Mouse (Mus musculus): Measurements from ENCODE around the gene Olfr599. TPM values are rescaled to one million over a fixed set of nuclear protein-coding genes. Genes with fewer than 3 reads are reported as not detected.

The Olfr599 gene
- not detected for polyA plus RNA-seq (2014; fragmentation: Illumina TruSeq; extraction: RNeasy Lipid Tissue Mini Kit (QIAGEN cat#74804); ENCODE audit: low read depth, low replicate concordance)

GRCm38 (mm10) chr7:103335617-103336016 is at the start of gene Olfr599:
Olfr599 (plus strand) TSS chr7:103335917.

GRCm38 (mm10) chr7:103305348-103305747 is 30.4 kb upstream of the Olfr599 start, which contains the start of gene Olfr596:
Olfr596 (plus strand) TSS chr7:103305648.

GRCm38 (mm10) chr7:103316015-103316414 is 19.7 kb upstream of the Olfr599 start, which contains the start of gene Olfr597:
Olfr597 (plus strand) TSS chr7:103316315.

GRCm38 (mm10) chr7:103323268-103323667 is 12.4 kb upstream of the Olfr599 start, which contains the start of gene Olfr598:
Olfr598 (plus strand) TSS chr7:103323568.

GRCm38 (mm10) chr7:103349569-103349968 is 13.9 kb downstream of the Olfr599 start, which contains the start of gene Olfr600:
Olfr600 (minus strand) TSS chr7:103349669.

GRCm38 (mm10) chr7:103362555-103362954 is 26.8 kb downstream of the Olfr599 start, which contains the start of gene Olfr601:
Olfr601 (minus strand) TSS chr7:103362655.

GRCm38 (mm10) chr7:103386077-103386476 is 50.4 kb downstream of the Olfr599 start, which contains the start of gene Olfr603:
Olfr603 (minus strand) TSS chr7:103386177.

Other genes with a start within 250 kb of the Olfr599 start
- gene Olfr585, start 238.2 kb upstream of the Olfr599 start, polyA plus RNA-seq (2014; fragmentation: Illumina TruSeq; extraction: RNeasy Lipid Tissue Mini Kit (QIAGEN cat#74804); ENCODE audit: low read depth, low replicate concordance): not detected
- not detected for gene Olfr586, start 210.3 kb upstream of the Olfr599 start, polyA plus RNA-seq (2014; fragmentation: Illumina TruSeq; extraction: RNeasy Lipid Tissue Mini Kit (QIAGEN cat#74804); ENCODE audit: low read depth, low replicate concordance)
- not detected for gene Olfr588-ps1, start 195.0 kb upstream of the Olfr599 start, polyA plus RNA-seq (2014; fragmentation: Illumina TruSeq; extraction: RNeasy Lipid Tissue Mini Kit (QIAGEN cat#74804); ENCODE audit: low read depth, low replicate concordance)
- gene Olfr589, start 179.6 kb upstream of the Olfr599 start, polyA plus RNA-seq (2014; fragmentation: Illumina TruSeq; extraction: RNeasy Lipid Tissue Mini Kit (QIAGEN cat#74804); ENCODE audit: low read depth, low replicate concordance): not detected
- not detected for gene Olfr591, start 157.6 kb upstream of the Olfr599 start, polyA plus RNA-seq (2014; fragmentation: Illumina TruSeq; extraction: RNeasy Lipid Tissue Mini Kit (QIAGEN cat#74804); ENCODE audit: low read depth, low replicate concordance)
- not detected for gene Olfr592, start 151.1 kb upstream of the Olfr599 start, polyA plus RNA-seq (2014; fragmentation: Illumina TruSeq; extraction: RNeasy Lipid Tissue Mini Kit (QIAGEN cat#74804); ENCODE audit: low read depth, low replicate concordance)
- gene Olfr593, start 124.1 kb upstream of the Olfr599 start, polyA plus RNA-seq (2014; fragmentation: Illumina TruSeq; extraction: RNeasy Lipid Tissue Mini Kit (QIAGEN cat#74804); ENCODE audit: low read depth, low replicate concordance): not detected
- not detected for gene Olfr594, start 118.9 kb upstream of the Olfr599 start, polyA plus RNA-seq (2014; fragmentation: Illumina TruSeq; extraction: RNeasy Lipid Tissue Mini Kit (QIAGEN cat#74804); ENCODE audit: low read depth, low replicate concordance)
- gene Usp17ld, start 83.4 kb upstream of the Olfr599 start, polyA plus RNA-seq (2014; fragmentation: Illumina TruSeq; extraction: RNeasy Lipid Tissue Mini Kit (QIAGEN cat#74804); ENCODE audit: low read depth, low replicate concordance): not detected
- gene Olfr596, start 30.3 kb upstream of the Olfr599 start, polyA plus RNA-seq (2014; fragmentation: Illumina TruSeq; extraction: RNeasy Lipid Tissue Mini Kit (QIAGEN cat#74804); ENCODE audit: low read depth, low replicate concordance): not detected
- gene Olfr597, start 19.6 kb upstream of the Olfr599 start, polyA plus RNA-seq (2014; fragmentation: Illumina TruSeq; extraction: RNeasy Lipid Tissue Mini Kit (QIAGEN cat#74804); ENCODE audit: low read depth, low replicate concordance): not detected
- not detected for gene Olfr598, start 12.3 kb upstream of the Olfr599 start, polyA plus RNA-seq (2014; fragmentation: Illumina TruSeq; extraction: RNeasy Lipid Tissue Mini Kit (QIAGEN cat#74804); ENCODE audit: low read depth, low replicate concordance)
- not detected for gene Olfr600, start 13.8 kb downstream of the Olfr599 start, polyA plus RNA-seq (2014; fragmentation: Illumina TruSeq; extraction: RNeasy Lipid Tissue Mini Kit (QIAGEN cat#74804); ENCODE audit: low read depth, low replicate concordance)
- not detected for gene Olfr601, start 26.7 kb downstream of the Olfr599 start, polyA plus RNA-seq (2014; fragmentation: Illumina TruSeq; extraction: RNeasy Lipid Tissue Mini Kit (QIAGEN cat#74804); ENCODE audit: low read depth, low replicate concordance)
- gene Olfr603, start 50.3 kb downstream of the Olfr599 start, polyA plus RNA-seq (2014; fragmentation: Illumina TruSeq; extraction: RNeasy Lipid Tissue Mini Kit (QIAGEN cat#74804); ENCODE audit: low read depth, low replicate concordance): not detected
- gene Usp17lc, start 79.2 kb downstream of the Olfr599 start, polyA plus RNA-seq (2014; fragmentation: Illumina TruSeq; extraction: RNeasy Lipid Tissue Mini Kit (QIAGEN cat#74804); ENCODE audit: low read depth, low replicate concordance): not detected
- not detected for gene Olfr605, start 109.5 kb downstream of the Olfr599 start, polyA plus RNA-seq (2014; fragmentation: Illumina TruSeq; extraction: RNeasy Lipid Tissue Mini Kit (QIAGEN cat#74804); ENCODE audit: low read depth, low replicate concordance)
- not detected for gene Olfr606, start 113.1 kb downstream of the Olfr599 start, polyA plus RNA-seq (2014; fragmentation: Illumina TruSeq; extraction: RNeasy Lipid Tissue Mini Kit (QIAGEN cat#74804); ENCODE audit: low read depth, low replicate concordance)
- gene Olfr607, start 128.2 kb downstream of the Olfr599 start, polyA plus RNA-seq (2014; fragmentation: Illumina TruSeq; extraction: RNeasy Lipid Tissue Mini Kit (QIAGEN cat#74804); ENCODE audit: low read depth, low replicate concordance): not detected
- gene Olfr608, start 134.0 kb downstream of the Olfr599 start, polyA plus RNA-seq (2014; fragmentation: Illumina TruSeq; extraction: RNeasy Lipid Tissue Mini Kit (QIAGEN cat#74804); ENCODE audit: low read depth, low replicate concordance): not detected
- not detected for gene Olfr609, start 162.1 kb downstream of the Olfr599 start, polyA plus RNA-seq (2014; fragmentation: Illumina TruSeq; extraction: RNeasy Lipid Tissue Mini Kit (QIAGEN cat#74804); ENCODE audit: low read depth, low replicate concordance)
- gene Olfr610, start 176.2 kb downstream of the Olfr599 start, polyA plus RNA-seq (2014; fragmentation: Illumina TruSeq; extraction: RNeasy Lipid Tissue Mini Kit (QIAGEN cat#74804); ENCODE audit: low read depth, low replicate concordance): not detected
- not detected for gene Olfr611, start 184.9 kb downstream of the Olfr599 start, polyA plus RNA-seq (2014; fragmentation: Illumina TruSeq; extraction: RNeasy Lipid Tissue Mini Kit (QIAGEN cat#74804); ENCODE audit: low read depth, low replicate concordance)
- gene Olfr612, start 206.8 kb downstream of the Olfr599 start, polyA plus RNA-seq (2014; fragmentation: Illumina TruSeq; extraction: RNeasy Lipid Tissue Mini Kit (QIAGEN cat#74804); ENCODE audit: low read depth, low replicate concordance): not detected
- gene Olfr613, start 212.2 kb downstream of the Olfr599 start, polyA plus RNA-seq (2014; fragmentation: Illumina TruSeq; extraction: RNeasy Lipid Tissue Mini Kit (QIAGEN cat#74804); ENCODE audit: low read depth, low replicate concordance): not detected
- gene Olfr615, start 220.2 kb downstream of the Olfr599 start, polyA plus RNA-seq (2014; fragmentation: Illumina TruSeq; extraction: RNeasy Lipid Tissue Mini Kit (QIAGEN cat#74804); ENCODE audit: low read depth, low replicate concordance): not detected
- gene Olfr616, start 233.2 kb downstream of the Olfr599 start, polyA plus RNA-seq (2014; fragmentation: Illumina TruSeq; extraction: RNeasy Lipid Tissue Mini Kit (QIAGEN cat#74804); ENCODE audit: low read depth, low replicate concordance): not detected
- gene Olfr617, start 237.1 kb downstream of the Olfr599 start, polyA plus RNA-seq (2014; fragmentation: Illumina TruSeq; extraction: RNeasy Lipid Tissue Mini Kit (QIAGEN cat#74804); ENCODE audit: low read depth, low replicate concordance): not detected